Mouse (Mus musculus): ENCODE measurements around the gene Cilp. TPM values are rescaled to one million over a fixed set of nuclear protein-coding genes. Genes with fewer than 3 reads are reported as not detected.

Gene Cilp
- polyA plus RNA-seq, 1 experiment from 2014 or later = not detected

GRCm38 (mm10) chr9:65239176-65239575 is 25.8 kb upstream of the Cilp start:
- WGBS = 87% methylated on average over 4 of the region's 4 CpGs
- no peaks in the 10 kb centered on the region for H3K9me3 ChIP-seq (ENCODE audit: control insufficient read depth, low read length)
- no peak overlapping the region for H3K4me2 ChIP-seq (ENCODE audit: low read length)
- H3K9ac ChIP-seq (ENCODE audit: low read length) = no peak overlapping the region
- no peak overlapping the region for H3K4me3 ChIP-seq (ENCODE audit: control insufficient read depth in 1 of 2, insufficient read depth in 1 of 2, low read depth in 1 of 2, low read length in 2 of 2)
- H3K27ac ChIP-seq (replicated peaks in 1 of 2; ENCODE audit: control insufficient read depth in 1 of 2, insufficient read depth in 1 of 2, low read depth in 2 of 2, low read length in 2 of 2) = no peak overlapping the region
- H3K36me3 ChIP-seq (ENCODE audit: control insufficient read depth, insufficient read depth, low read length) = peaks cover 5% of the 10 kb centered on the region
- no peaks in the 10 kb centered on the region for H3K4me1 ChIP-seq (ENCODE audit: control insufficient read depth in 2 of 2, insufficient read depth in 2 of 2, low read length in 2 of 2)
- ATAC-seq (ENCODE audit: insufficient number of reproducible peaks, insufficient read depth, low FRiP score, low read depth) = no peak
- H3K27me3 ChIP-seq (ENCODE audit: control insufficient read depth, insufficient read depth, low read length) = no peaks in the 10 kb centered on the region

DNA sequence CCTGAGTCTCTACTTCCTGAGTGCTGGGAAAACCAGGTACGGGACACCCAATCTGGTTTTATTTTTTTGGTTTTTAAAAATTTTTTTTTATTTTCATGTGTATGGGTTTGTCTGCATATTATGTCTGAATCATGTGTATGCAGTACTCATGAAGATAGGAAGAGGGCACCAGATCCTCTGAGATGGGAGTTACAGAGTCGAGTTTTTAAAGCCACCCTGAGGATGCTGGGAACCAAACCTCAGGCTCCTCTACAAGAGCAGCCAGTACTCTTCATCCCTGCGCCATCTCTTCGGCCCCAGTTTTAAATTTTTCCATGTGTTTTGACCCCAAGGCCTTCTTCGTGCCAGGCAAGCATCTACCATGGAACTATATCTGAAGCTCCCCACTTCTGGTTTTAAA is 25.2 kb upstream of the Cilp start:
- Histone ChIP-seq H3K4me3 (ENCODE audit: control insufficient read depth in 1 of 2, insufficient read depth in 1 of 2, low read depth in 1 of 2, low read length in 2 of 2) (no peak overlapping the region), H3K4me2 (ENCODE audit: low read length) (no peak overlapping the region), H3K4me1 (ENCODE audit: control insufficient read depth in 2 of 2, insufficient read depth in 2 of 2, low read length in 2 of 2) (no peaks in the 10 kb centered on the region), H3K36me3 (ENCODE audit: control insufficient read depth, insufficient read depth, low read length) (peaks cover 5% of the 10 kb centered on the region), H3K27me3 (ENCODE audit: control insufficient read depth, insufficient read depth, low read length) (no peaks in the 10 kb centered on the region), H3K27ac (replicated peaks in 1 of 2; ENCODE audit: control insufficient read depth in 1 of 2, insufficient read depth in 1 of 2, low read depth in 2 of 2, low read length in 2 of 2) (no peak overlapping the region), H3K9me3 (ENCODE audit: control insufficient read depth, low read length) (no peaks in the 10 kb centered on the region), H3K9ac (ENCODE audit: low read length) (no peak overlapping the region)
- no peak for ATAC-seq (ENCODE audit: insufficient number of reproducible peaks, insufficient read depth, low FRiP score, low read depth)
- 89% methylated on average over 5 of the region's 5 CpGs for WGBS

DNA sequence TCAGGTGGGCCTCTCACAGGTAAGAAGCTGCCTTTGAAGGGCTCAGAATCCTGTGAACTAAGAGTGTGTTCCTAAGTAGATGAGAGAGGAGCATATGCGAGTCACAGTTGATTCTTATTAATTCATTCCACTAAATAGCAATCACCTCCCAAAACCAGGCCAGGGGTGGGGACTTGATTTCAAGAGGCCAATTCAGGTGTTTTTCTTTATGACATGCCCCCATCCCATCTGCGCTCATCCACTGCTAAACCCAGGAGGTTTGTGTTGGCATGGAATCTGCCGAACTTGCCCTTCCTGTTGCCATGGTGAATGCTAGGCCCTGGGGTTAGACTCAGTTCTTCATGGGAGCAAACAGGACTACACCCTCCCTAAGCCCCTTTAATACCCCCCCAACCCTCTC is 24.4 kb upstream of the Cilp start:
- H3K9me3 ChIP-seq (ENCODE audit: control insufficient read depth, low read length) = no peaks in the 10 kb centered on the region
- WGBS = 95% methylated on average over 3 of the region's 3 CpGs
- H3K36me3 ChIP-seq (ENCODE audit: control insufficient read depth, insufficient read depth, low read length) = peaks cover 5% of the 10 kb centered on the region
- H3K27me3 ChIP-seq (ENCODE audit: control insufficient read depth, insufficient read depth, low read length) = no peaks in the 10 kb centered on the region
- no peak overlapping the region for H3K4me3 ChIP-seq (ENCODE audit: control insufficient read depth in 1 of 2, insufficient read depth in 1 of 2, low read depth in 1 of 2, low read length in 2 of 2)
- H3K4me2 ChIP-seq (ENCODE audit: low read length) = no peak overlapping the region
- H3K4me1 ChIP-seq (ENCODE audit: control insufficient read depth in 2 of 2, insufficient read depth in 2 of 2, low read length in 2 of 2) = no peaks in the 10 kb centered on the region
- no peak overlapping the region for H3K9ac ChIP-seq (ENCODE audit: low read length)
- H3K27ac ChIP-seq (replicated peaks in 1 of 2; ENCODE audit: control insufficient read depth in 1 of 2, insufficient read depth in 1 of 2, low read depth in 2 of 2, low read length in 2 of 2) = no peak overlapping the region
- no peak for ATAC-seq (ENCODE audit: insufficient number of reproducible peaks, insufficient read depth, low FRiP score, low read depth)

DNA sequence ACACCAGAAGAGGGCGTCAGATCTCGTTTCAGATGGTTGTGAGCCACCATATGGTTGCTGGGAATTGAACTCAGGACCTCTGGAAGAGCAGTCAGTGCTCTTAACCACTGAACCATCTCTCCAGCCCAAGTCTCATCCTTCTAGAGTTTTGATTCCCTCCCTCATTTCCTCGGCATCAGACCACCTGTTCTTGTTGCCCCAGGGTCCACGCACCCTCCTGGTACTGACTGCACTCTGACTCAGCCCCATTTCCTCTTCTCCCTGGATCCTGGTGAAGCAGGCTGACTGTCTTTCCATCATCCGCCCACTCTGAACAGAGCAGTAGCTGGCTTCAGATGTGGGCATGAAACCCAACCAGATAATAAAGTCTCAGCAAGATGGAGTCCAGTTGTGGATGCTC is 23.0 kb upstream of the Cilp start:
- no peak for ATAC-seq (ENCODE audit: insufficient number of reproducible peaks, insufficient read depth, low FRiP score, low read depth)
- no peaks in the 10 kb centered on the region for H3K4me1 ChIP-seq (ENCODE audit: control insufficient read depth in 2 of 2, insufficient read depth in 2 of 2, low read length in 2 of 2)
- H3K9me3 ChIP-seq (ENCODE audit: control insufficient read depth, low read length) = no peaks in the 10 kb centered on the region
- no peak overlapping the region for H3K9ac ChIP-seq (ENCODE audit: low read length)
- H3K4me2 ChIP-seq (ENCODE audit: low read length) = no peak overlapping the region
- H3K27ac ChIP-seq (replicated peaks in 1 of 2; ENCODE audit: control insufficient read depth in 1 of 2, insufficient read depth in 1 of 2, low read depth in 2 of 2, low read length in 2 of 2) = no peak overlapping the region
- H3K27me3 ChIP-seq (ENCODE audit: control insufficient read depth, insufficient read depth, low read length) = no peaks in the 10 kb centered on the region
- WGBS = 64% methylated on average over 5 of the region's 5 CpGs
- no peak overlapping the region for H3K4me3 ChIP-seq (ENCODE audit: control insufficient read depth in 1 of 2, insufficient read depth in 1 of 2, low read depth in 1 of 2, low read length in 2 of 2)
- H3K36me3 ChIP-seq (ENCODE audit: control insufficient read depth, insufficient read depth, low read length) = no peaks in the 10 kb centered on the region; the same call in 1 of the 2 replicates

GRCm38 (mm10) chr9:65243249-65243648 is 21.7 kb upstream of the Cilp start:
- Histone ChIP-seq H3K4me1 (ENCODE audit: control insufficient read depth in 2 of 2, insufficient read depth in 2 of 2, low read length in 2 of 2) (peaks cover 0 to 4% of the 10 kb centered on the region in 2 experiments; a peak in 2 of 4 replicates), H3K36me3 (ENCODE audit: control insufficient read depth, insufficient read depth, low read length) (no peaks in the 10 kb centered on the region), H3K4me3 (ENCODE audit: control insufficient read depth in 1 of 2, insufficient read depth in 1 of 2, low read depth in 1 of 2, low read length in 2 of 2) (no peak overlapping the region), H3K27ac (replicated peaks in 1 of 2; ENCODE audit: control insufficient read depth in 1 of 2, insufficient read depth in 1 of 2, low read depth in 2 of 2, low read length in 2 of 2) (no peak overlapping the region), H3K9me3 (ENCODE audit: control insufficient read depth, low read length) (no peaks in the 10 kb centered on the region), H3K27me3 (ENCODE audit: control insufficient read depth, insufficient read depth, low read length) (no peaks in the 10 kb centered on the region), H3K9ac (ENCODE audit: low read length) (no peak overlapping the region), H3K4me2 (ENCODE audit: low read length) (no peak overlapping the region)
- WGBS = 48% methylated on average over 4 of the region's 4 CpGs
- no peak for ATAC-seq (ENCODE audit: insufficient number of reproducible peaks, insufficient read depth, low FRiP score, low read depth)

GRCm38 (mm10) chr9:65244036-65244806 is 20.8 kb upstream of the Cilp start:
- no peaks in the 10 kb centered on the region for H3K9me3 ChIP-seq (ENCODE audit: control insufficient read depth, low read length)
- H3K4me3 ChIP-seq (ENCODE audit: control insufficient read depth in 1 of 2, insufficient read depth in 1 of 2, low read depth in 1 of 2, low read length in 2 of 2) = no peak overlapping the region
- no peak overlapping the region for H3K9ac ChIP-seq (ENCODE audit: low read length)
- H3K4me1 ChIP-seq (ENCODE audit: control insufficient read depth in 2 of 2, insufficient read depth in 2 of 2, low read length in 2 of 2) = peaks cover 0 to 4% of the 10 kb centered on the region in 2 experiments; a peak in 2 of 4 replicates
- no peak overlapping the region for H3K27ac ChIP-seq (replicated peaks in 1 of 2; ENCODE audit: control insufficient read depth in 1 of 2, insufficient read depth in 1 of 2, low read depth in 2 of 2, low read length in 2 of 2)
- 42% methylated on average over 9 of the region's 9 CpGs for WGBS
- no peaks in the 10 kb centered on the region for H3K36me3 ChIP-seq (ENCODE audit: control insufficient read depth, insufficient read depth, low read length)
- no peak for ATAC-seq (ENCODE audit: insufficient number of reproducible peaks, insufficient read depth, low FRiP score, low read depth)
- no peak overlapping the region for H3K4me2 ChIP-seq (ENCODE audit: low read length)
- H3K27me3 ChIP-seq (ENCODE audit: control insufficient read depth, insufficient read depth, low read length) = no peaks in the 10 kb centered on the region

DNA sequence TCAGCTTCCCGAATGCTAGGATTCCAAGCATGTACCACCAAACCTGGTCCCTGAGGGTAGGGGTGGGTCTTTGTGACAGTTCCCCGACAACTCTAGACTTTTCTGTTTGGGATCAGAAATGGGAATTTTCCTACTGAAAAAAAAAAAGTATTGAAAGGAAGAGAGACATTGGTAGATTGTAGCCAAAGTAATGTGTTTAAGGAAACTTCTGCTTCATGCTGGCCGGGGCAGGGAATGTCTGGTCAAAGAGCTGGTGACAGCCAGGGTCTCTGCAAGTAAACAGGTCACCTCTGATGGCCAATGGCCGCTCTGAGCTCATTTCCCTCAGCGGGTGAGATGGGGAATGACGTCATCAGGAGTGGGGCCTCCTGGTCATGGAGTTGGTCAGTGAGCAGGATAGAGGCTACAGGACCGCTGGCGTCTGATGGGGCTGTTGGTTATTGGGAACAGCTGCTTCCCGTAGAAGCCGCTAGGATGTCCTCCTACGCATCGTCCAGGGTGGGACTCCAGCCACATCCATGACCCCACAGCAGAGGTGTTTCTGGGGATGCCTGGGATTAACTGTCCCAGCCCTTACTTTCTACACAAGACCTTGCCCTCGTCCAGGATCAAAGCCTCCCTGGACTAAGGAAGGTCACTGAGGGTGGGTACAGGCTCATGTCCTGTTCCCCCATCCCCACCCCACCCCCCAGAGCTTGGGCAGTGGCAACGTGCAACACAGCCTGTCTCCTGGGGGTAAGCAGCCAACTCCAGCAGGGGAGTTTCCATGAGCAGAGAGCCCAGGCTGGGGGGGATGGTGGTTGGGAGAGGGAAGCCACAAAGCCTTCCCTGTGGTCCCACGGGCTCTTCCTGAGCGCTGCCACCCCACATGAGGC is 17.2 kb upstream of the Cilp start:
- Histone ChIP-seq H3K36me3 (ENCODE audit: control insufficient read depth, insufficient read depth, low read length) (no peaks in the 10 kb centered on the region), H3K4me3 (ENCODE audit: control insufficient read depth in 1 of 2, insufficient read depth in 1 of 2, low read depth in 1 of 2, low read length in 2 of 2) (no peak overlapping the region), H3K27ac (replicated peaks in 1 of 2; ENCODE audit: control insufficient read depth in 1 of 2, insufficient read depth in 1 of 2, low read depth in 2 of 2, low read length in 2 of 2) (no peak overlapping the region), H3K4me1 (ENCODE audit: control insufficient read depth in 2 of 2, insufficient read depth in 2 of 2, low read length in 2 of 2) (peaks cover 0 to 4% of the 10 kb centered on the region in 2 experiments; a peak in 2 of 4 replicates), H3K9ac (ENCODE audit: low read length) (no peak overlapping the region), H3K9me3 (ENCODE audit: control insufficient read depth, low read length) (no peaks in the 10 kb centered on the region), H3K4me2 (ENCODE audit: low read length) (no peak overlapping the region), H3K27me3 (ENCODE audit: control insufficient read depth, insufficient read depth, low read length) (no peaks in the 10 kb centered on the region)
- no peak for ATAC-seq (ENCODE audit: insufficient number of reproducible peaks, insufficient read depth, low FRiP score, low read depth)
- 60% methylated on average over 16 of the region's 16 CpGs for WGBS
